Mouse (Mus musculus) mouse embryonic stem cell (cell line): ENCODE data around the gene Arhgef12.

ENCODE experiments used
- in situ Hi-C, 2 experiments: fragments of 300-500 bp; cut with MboI; formaldehyde crosslinking; loops; 1 replicate in 1 of 2; 3 replicates in 1 of 2; pipeline ENCODE4 v1.14.3; 2019 to 2020; ENCODE audit warnings: low sequenced_read_pairs in 2 of 2, low pct_unique_long_range_greater_than_20kb in 1 of 2, mixed read lengths in 1 of 2; ENCODE audit not compliant: unreplicated experiment in 1 of 2

The Arhgef12 gene

GRCm38 (mm10) chr9:43115431-43116133 lies 8.5 kb upstream of the Arhgef12 start:
- in situ Hi-C loops, result no loop called here

GRCm38 (mm10) chr9:43114833-43115232 lies 7.8 kb upstream of the Arhgef12 start:
- in situ Hi-C loops, result no loop called here

GRCm38 (mm10) chr9:43110286-43110980 lies 3.4 kb upstream of the Arhgef12 start:
- in situ Hi-C loops, result no loop called here

- in situ Hi-C loops, result no loop called here
Observed at GRCm38 (mm10) chr9:43109125-43109524, 2.1 kb upstream of the Arhgef12 start.

- in situ Hi-C loops, result no loop called here
Observed at GRCm38 (mm10) chr9:43108721-43109120, 1.7 kb upstream of the Arhgef12 start.

- in situ Hi-C loops, result no loop called here
Observed at GRCm38 (mm10) chr9:43108081-43108480, 1.0 kb upstream of the Arhgef12 start.

GRCm38 (mm10) chr9:43107555-43107954 lies 516 bp upstream of the Arhgef12 start:
- in situ Hi-C loops, result no loop called here

- in situ Hi-C loops, result no loop called here
Observed at GRCm38 (mm10) chr9:43106426-43107186, 433 bp downstream of the Arhgef12 start.

- in situ Hi-C loops, result no loop called here
Observed at GRCm38 (mm10) chr9:43105664-43106361, 1.2 kb downstream of the Arhgef12 start.

GRCm38 (mm10) chr9:43104873-43105663 lies 2.0 kb downstream of the Arhgef12 start:
- in situ Hi-C loops, result no loop called here

GRCm38 (mm10) chr9:43104526-43104872 lies 2.5 kb downstream of the Arhgef12 start:
- in situ Hi-C loops, result no loop called here

GRCm38 (mm10) chr9:43103675-43104299 lies 3.3 kb downstream of the Arhgef12 start:
- in situ Hi-C loops, result no loop called here

GRCm38 (mm10) chr9:43102931-43103330 lies 4.1 kb downstream of the Arhgef12 start:
- in situ Hi-C loops, result no loop called here

- in situ Hi-C loops, result no loop called here
Observed at GRCm38 (mm10) chr9:43101936-43102595, 5.0 kb downstream of the Arhgef12 start.

GRCm38 (mm10) chr9:43098922-43099321 lies 8.1 kb downstream of the Arhgef12 start:
- in situ Hi-C loops, result no loop called here

GRCm38 (mm10) chr9:43097801-43098557 lies 9.1 kb downstream of the Arhgef12 start:
- in situ Hi-C loops, result no loop called here

GRCm38 (mm10) chr9:43096337-43096736 lies 10.7 kb downstream of the Arhgef12 start:
- in situ Hi-C loops, result no loop called here
